In genomic region chr4:98796591-98797341, GRCm38 (mm10) we compare ENCODE assay signal across 8 mouse cellular contexts. TPM values are rescaled to one million over a fixed set of nuclear protein-coding genes. Genes with fewer than 3 reads are reported as not detected.
DNase-seq lines count a peak whose midpoint lies in the region; ATAC-seq and TF ChIP-seq lines count a peak whose summit lies in the region.
"Had no signal": no experiment of that assay in that cellular context is flagged by ENCODE, and none has a peak within 500 bp of the region (broad histone marks: within the 10 kb centered on the region; RNA-seq: fewer than 3 reads in every experiment).

No protein-coding gene starts in this region.

- no peaks in the 10 kb centered on the region for H3K9me3 ChIP-seq in midbrain, postnatal 0 days (ENCODE audit: low read length)

- peak overlapping the region; percentile 8; the same call in 1 of the 2 replicates for H3K27ac ChIP-seq in midbrain, postnatal 0 days (ENCODE audit: low read depth, low read length)

- no peak for TF ChIP-seq CTCF in midbrain, postnatal 0 days (IDR thresholded peaks at IDR 0.05)

- ATAC-seq in midbrain, postnatal 0 days (ENCODE audit: low FRiP score) = peak; percentile 38; the same call in 1 of the 2 replicates

- intact Hi-C loops in left cerebral cortex, postnatal 14 days (cut with DNase I) = no loop called here
- intact Hi-C loops in gastrocnemius, postnatal 14 days (cut with DNase I; ENCODE audit: low total_unique reads) = no loop called here
- intact Hi-C loops in heart, postnatal 36 days (cut with DNase I) = no loop called here

- H3K36me3 ChIP-seq in midbrain, postnatal 0 days (ENCODE audit: insufficient read depth, low read length) = no peaks in the 10 kb centered on the region

- H3K4me2 ChIP-seq in midbrain, postnatal 0 days (ENCODE audit: low read depth, low read length, poor library complexity, severe bottlenecking) = no peak overlapping the region

- no peak overlapping the region for H3K9ac ChIP-seq in midbrain, postnatal 0 days (replicated peaks; ENCODE audit: low read length, poor library complexity, severe bottlenecking)

- H3K4me1 ChIP-seq in midbrain, postnatal 0 days (ENCODE audit: insufficient read depth, low read length) = no peaks in the 10 kb centered on the region

- H3K27me3 ChIP-seq in midbrain, postnatal 0 days (ENCODE audit: insufficient read depth, low read length) = no peaks in the 10 kb centered on the region

- WGBS in midbrain, postnatal 0 days = 36% methylated on average over 11 of the region's 11 CpGs

- H3K4me3 ChIP-seq in midbrain, postnatal 0 days (ENCODE audit: low read depth, low read length) = no peak overlapping the region

- peak; percentile 8 to 15 for DNase-seq in left cerebral cortex, postnatal 14 days (ENCODE audit: low spot score in 2 of 2)
- DNase-seq in left cerebral cortex, adult 9 months (ENCODE audit: low spot score in 2 of 2) = no peak
- DNase-seq in gastrocnemius, postnatal 14 days = peak; percentile 39
- peak; percentile 7 to 20 for DNase-seq in heart, postnatal 36 days
- DNase-seq in midbrain, postnatal 0 days (ENCODE audit: low spot score) = peak; percentile 67
- DNase-seq in adrenal gland, postnatal 10 days = no peak
- DNase-seq in right cerebral cortex, postnatal 4 days = no peak

RNA-seq across cellular contexts. Expression of gene Kank4, which starts 20.6 kb away (rescaled TPM):
- 1 to 10 TPM; 2.6 to 2.8 TPM for total RNA-seq in left cerebral cortex, postnatal 14 days (2021)
- total RNA-seq in gastrocnemius, postnatal 14 days (2021) = 1 to 10 TPM; 1.9 to 4.8 TPM
- under 1 TPM; 0.35 to 0.86 TPM for total RNA-seq in heart, postnatal 36 days (2021)
- total RNA-seq in midbrain, postnatal 0 days (2014; rRNA removed) = 4.2 and 4.4 TPM in 2 replicates
- 0.32 and 0.49 TPM in 2 replicates for polyA plus RNA-seq in midbrain, postnatal 0 days (2015; fragmentation: Nextera tagmentation; extraction: Ambion mirVana)
- 1 to 10 TPM; 3.0 TPM for total RNA-seq in adrenal gland, postnatal 10 days (2021)
- total RNA-seq: neutrophil, adult 5-6 weeks had no signal

RNA-seq across cellular contexts. Expression of gene I0C0044D17Rik, which starts 26.9 kb away (rescaled TPM):
- total RNA-seq in left cerebral cortex, postnatal 14 days (2021) = not detected
- total RNA-seq in gastrocnemius, postnatal 14 days (2021) = not detected
- total RNA-seq in heart, postnatal 36 days (2021) = not detected
- total RNA-seq in midbrain, postnatal 0 days (2014; rRNA removed) = not detected in 2 replicates
- not detected in 2 replicates for polyA plus RNA-seq in midbrain, postnatal 0 days (2015; fragmentation: Nextera tagmentation; extraction: Ambion mirVana)
- not detected for total RNA-seq in adrenal gland, postnatal 10 days (2021)
- total RNA-seq: neutrophil, adult 5-6 weeks had no signal

Comparison
In these comparisons a context has a peak if more than half of its experiments do, and no peak if none do; other contexts are left out.
1. DNase-seq: peak in left cerebral cortex, postnatal 14 days (2 of 2), gastrocnemius, postnatal 14 days (single experiment), heart, postnatal 36 days (2 of 2) and midbrain, postnatal 0 days (single experiment); none in left cerebral cortex, adult 9 months (0 of 2), adrenal gland, postnatal 10 days (single experiment) and right cerebral cortex, postnatal 4 days (single experiment).